ENCODE assay signal across 9 mouse cellular contexts in the genomic region with DNA sequence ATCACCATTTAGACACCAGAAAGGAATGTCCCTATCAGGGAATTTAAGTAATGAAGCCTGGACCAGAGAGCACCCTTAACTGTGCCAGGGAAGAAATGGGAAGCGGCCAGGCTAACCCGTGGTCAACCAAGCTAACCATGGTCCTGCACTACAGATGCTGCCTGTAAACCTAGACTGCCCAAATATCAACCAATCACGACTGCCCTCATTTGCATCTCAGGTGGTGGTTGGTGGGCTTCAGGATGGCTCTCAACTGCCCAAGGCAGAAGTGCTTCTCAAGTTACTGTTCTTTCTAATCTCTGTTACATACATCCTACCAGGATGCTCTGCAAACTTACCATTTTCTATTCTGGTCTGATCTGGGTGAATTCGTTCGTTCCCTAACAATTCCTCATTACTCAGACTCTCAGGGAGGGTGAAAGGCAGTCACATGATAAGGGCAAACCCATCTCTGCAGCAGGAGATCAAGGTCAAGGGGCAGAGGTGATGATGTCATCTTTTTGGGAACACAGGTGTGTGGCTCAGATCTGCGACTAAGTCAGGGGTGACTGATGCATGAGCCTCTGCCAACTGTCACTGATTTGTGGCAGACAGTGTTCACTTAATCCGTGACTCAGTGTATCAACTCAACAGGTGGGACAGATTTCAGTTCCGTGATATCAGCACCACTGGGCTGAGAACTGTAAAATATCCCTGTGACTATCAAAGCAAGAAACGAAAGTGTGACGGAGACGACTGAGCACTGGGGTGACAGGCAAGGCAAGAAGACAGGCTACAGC. TPM values are rescaled to one million over a fixed set of nuclear protein-coding genes. Genes with fewer than 3 reads are reported as not detected.
A peak's percentile ranks its signal among the peaks of the same experiment; 100 is the strongest.
DNase-seq lines count a peak whose midpoint lies in the region; ATAC-seq and TF ChIP-seq lines count a peak whose summit lies in the region.
"Had no signal": no experiment of that assay in that cellular context is flagged by ENCODE, and none has a peak within 500 bp of the region (broad histone marks: within the 10 kb centered on the region; RNA-seq: fewer than 3 reads in every experiment).

No protein-coding gene starts in this region.

- no peaks in the 10 kb centered on the region for H3K36me3 ChIP-seq in kidney, embryonic 15.5 days
- peaks cover 2% of the 10 kb centered on the region; the same call in 1 of the 2 replicates for H3K36me3 ChIP-seq in ES-E14 (ENCODE audit: control insufficient read depth, insufficient read depth, low read length, poor library complexity, severe bottlenecking)

- no peak for DNase-seq in kidney, postnatal 10 days
- DNase-seq in ES-E14 (ENCODE audit: low read depth, low spot score) = no peak
- DNase-seq in embryo, embryonic 9.5 days (ENCODE audit: extremely low spot score) = peak; percentile 66
- DNase-seq in adrenal gland, adult (ENCODE audit: inconsistent age in 2 of 2, low spot score in 1 of 2) = no peak
- DNase-seq in Muller cell, postnatal 12 days (ENCODE audit: inconsistent ontology term) = no peak
- DNase-seq: adrenal gland, postnatal 14 days; layer of hippocampus, postnatal 36 days had no signal

- H3K9me3 ChIP-seq in kidney, embryonic 15.5 days (replicated peaks) = no peaks in the 10 kb centered on the region
- H3K9me3 ChIP-seq in ES-E14 (ENCODE audit: control insufficient read depth, insufficient read depth, low read depth, low read length) = no peaks in the 10 kb centered on the region

- no peaks in the 10 kb centered on the region for H3K27me3 ChIP-seq in kidney, embryonic 15.5 days

- no peak overlapping the region for H3K9ac ChIP-seq in kidney, embryonic 15.5 days
- peak overlapping the region; percentile 9; the same call in 1 of the 2 replicates for H3K9ac ChIP-seq in ES-E14 (ENCODE audit: insufficient read depth, low read depth, low read length, poor library complexity, severe bottlenecking)

- no peak overlapping the region for H3K4me3 ChIP-seq in kidney, embryonic 15.5 days (replicated peaks)
- H3K4me3 ChIP-seq in ES-E14 (ENCODE audit: insufficient read depth in 1 of 2, low read depth in 1 of 2, low read length in 2 of 2, poor library complexity in 1 of 2, severe bottlenecking in 1 of 2) = peak overlapping the region in 1 of 2 experiments; percentile 14; a peak in 1 of 4 replicates

- peak overlapping the region; percentile 32; the same call in 1 of the 2 replicates for H3K27ac ChIP-seq in kidney, embryonic 15.5 days
- H3K27ac ChIP-seq in ES-E14 (ENCODE audit: insufficient read depth, low read depth, low read length, poor library complexity, severe bottlenecking) = peak overlapping the region; percentile 76

- peak; percentile 96 for ATAC-seq in kidney, embryonic 15.5 days (replicated peaks; ENCODE audit: low FRiP score)
- peak; percentile 67 for ATAC-seq in megakaryocyte-erythroid progenitor cell, adult 5-6 weeks (replicated peaks; ENCODE audit: low FRiP score, low TSS enrichment, poor library complexity, severe bottlenecking)

- WGBS in kidney, embryonic 15.5 days = 23% methylated on average over 11 of the region's 11 CpGs

- in situ Hi-C loops in ES-E14 (cut with MboI; ENCODE audit: low sequenced_read_pairs in 2 of 2, unreplicated experiment in 2 of 2) = no loop called here

- no peak overlapping the region for H3K4me2 ChIP-seq in kidney, embryonic 15.5 days

- H3K4me1 ChIP-seq in kidney, embryonic 15.5 days = peaks cover 39% of the 10 kb centered on the region
- H3K4me1 ChIP-seq in ES-E14 (ENCODE audit: control insufficient read depth in 2 of 2, insufficient read depth in 2 of 2, low read length in 2 of 2, poor library complexity in 1 of 2) = peaks cover 8 to 30% of the 10 kb centered on the region in 2 experiments

TF ChIP-seq in ES-E14, 5 proteins besides CTCF, POLR2A, EP300 and RAD21:
- TF ChIP-seq HCFC1 (IDR thresholded peaks at IDR 0.05; ENCODE audit: borderline replicate concordance, insufficient read depth, low read length) (no peak), ZC3H11A (IDR thresholded peaks at IDR 0.05; ENCODE audit: borderline replicate concordance, low read depth, low read length) (no peak), CHD2 (IDR thresholded peaks at IDR 0.05; ENCODE audit: low read depth, low read length) (no peak), ZNF384 (IDR thresholded peaks at IDR 0.05; ENCODE audit: low read depth, low read length) (no peak), MAFK (IDR thresholded peaks at IDR 0.05; ENCODE audit: insufficient read depth, low read depth, low read length) (no peak)

RNA-seq across cellular contexts. Expression of gene St14, which starts 12.9 kb away (rescaled TPM):
- polyA plus RNA-seq in kidney, embryonic 15.5 days (2015; fragmentation: Nextera tagmentation; extraction: Ambion mirVana) = 32.0 and 32.5 TPM in 2 replicates
- total RNA-seq in ES-E14 (2012; rRNA removed) = 44.3 and 122 TPM in 2 replicates
- total RNA-seq in megakaryocyte-erythroid progenitor cell, adult 5-6 weeks (2014; fragmentation: Nextera tagmentation) = not detected in 2 replicates
- 0.42 and 1.2 TPM in 2 replicates for total RNA-seq in megakaryocyte-erythroid progenitor cell, adult 5-6 weeks (2017)

Comparison
In these comparisons a context has a peak if more than half of its experiments do, and no peak if none do; other contexts are left out.
1. RNA of gene St14, which starts 12.9 kb away (total RNA-seq): 44.3 to 122 TPM in ES-E14; 0.42 to 1.2 TPM in megakaryocyte-erythroid progenitor cell, adult 5-6 weeks; every median in the first group is over 10 times any median in the second.